Mouse (Mus musculus): Measurements from ENCODE around the gene Maged1.
A peak's percentile ranks its signal among the peaks of the same experiment; 100 is the strongest.

Maged1 gene

DNA sequence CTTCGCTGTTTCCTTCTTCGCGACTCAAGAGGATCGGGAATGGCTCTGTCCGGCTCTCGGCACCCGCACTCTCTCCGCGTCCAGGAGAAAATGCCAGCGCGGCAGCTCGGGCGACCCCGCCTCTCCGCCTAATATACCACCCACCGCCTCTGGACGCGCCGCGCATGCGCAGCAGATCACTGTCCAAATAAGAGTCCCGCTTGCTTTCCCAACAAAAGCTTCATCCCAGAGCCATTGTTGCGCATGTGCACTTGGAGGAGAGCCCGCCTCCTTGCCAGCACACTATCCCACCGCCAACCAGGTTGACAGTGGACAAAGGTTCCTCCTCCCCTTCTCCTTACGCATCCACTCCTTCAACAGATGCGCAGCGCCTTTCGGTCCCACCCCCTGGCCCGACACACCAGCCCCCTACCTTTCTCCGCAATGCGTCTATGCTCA, at the start of gene Maged1:
Maged1 (minus strand) TSS at position 226 of the 438 bp plus-strand sequence.
- no peaks in the 10 kb centered on the region for H3K9me3 ChIP-seq (ENCODE audit: low read length)
- TF ChIP-seq CTCF (conservative IDR thresholded peaks at IDR 0.05; ENCODE audit: low read length) (no peak), POU5F1 (IDR thresholded peaks at IDR 0.05; ENCODE audit: borderline replicate concordance, low read length) (no peak), NANOG (IDR thresholded peaks at IDR 0.05; ENCODE audit: borderline replicate concordance, low read length) (no peak)
- H3K36me3 ChIP-seq (ENCODE audit: insufficient read depth, low read length), result peaks cover 33% of the 10 kb centered on the region
- peaks cover 16% of the 10 kb centered on the region for H3K4me1 ChIP-seq (replicated peaks; ENCODE audit: low read depth, low read length)
- H3K27me3 ChIP-seq (ENCODE audit: insufficient read depth, low read length), result no peaks in the 10 kb centered on the region
- H3K4me3 ChIP-seq (replicated peaks; ENCODE audit: low read length), result peak within 1 kb of the TSS; percentile 84

DNA sequence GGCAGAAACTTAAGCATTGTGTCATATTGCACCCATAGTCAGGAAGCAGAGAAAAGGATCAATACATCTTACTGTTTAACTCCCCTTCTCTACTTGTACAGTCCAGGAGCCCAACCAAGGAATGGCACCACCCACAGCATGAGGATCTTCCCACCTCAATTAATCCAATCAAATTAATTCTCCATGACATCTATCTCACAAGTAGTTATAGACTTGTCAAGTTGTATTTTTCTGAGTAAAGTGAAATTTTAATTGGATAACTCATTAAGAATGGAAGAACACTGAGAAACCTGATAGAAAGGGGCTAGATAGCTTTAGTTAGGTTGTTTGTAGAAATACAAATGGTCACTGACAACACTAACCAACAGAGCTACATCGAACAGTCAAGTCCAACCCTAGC, 38.3 kb upstream of the Maged1 start:
- H3K27me3 ChIP-seq (ENCODE audit: insufficient read depth, low read length), result no peaks in the 10 kb centered on the region
- no peaks in the 10 kb centered on the region for H3K9me3 ChIP-seq (ENCODE audit: low read length)
- no peak overlapping the region for H3K4me3 ChIP-seq (replicated peaks; ENCODE audit: low read length)
- no peaks in the 10 kb centered on the region for H3K4me1 ChIP-seq (replicated peaks; ENCODE audit: low read depth, low read length)
- no peaks in the 10 kb centered on the region for H3K36me3 ChIP-seq (ENCODE audit: insufficient read depth, low read length)
- TF ChIP-seq NANOG (IDR thresholded peaks at IDR 0.05; ENCODE audit: borderline replicate concordance, low read length) (no peak), CTCF (conservative IDR thresholded peaks at IDR 0.05; ENCODE audit: low read length) (no peak), POU5F1 (IDR thresholded peaks at IDR 0.05; ENCODE audit: borderline replicate concordance, low read length) (no peak)

DNA sequence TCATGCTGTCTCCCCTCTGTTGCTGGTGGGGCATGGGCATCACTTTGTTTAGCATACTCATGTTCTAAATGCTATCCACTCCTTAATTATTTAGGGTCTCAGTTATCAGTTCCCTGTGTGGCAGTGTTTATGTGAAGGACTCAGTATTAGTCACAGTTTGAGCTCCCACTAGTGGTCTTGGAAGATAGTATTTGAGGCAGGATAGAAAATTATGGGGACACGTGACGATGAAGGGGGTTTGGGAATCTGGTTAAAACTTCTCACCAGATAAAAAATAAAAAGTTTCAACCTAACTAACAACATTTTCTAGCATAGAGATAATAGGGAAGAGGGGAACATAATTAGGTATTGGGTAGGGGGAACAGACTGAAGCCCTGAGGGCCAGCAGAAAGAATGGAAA, 22.8 kb upstream of the Maged1 start:
- Histone ChIP-seq H3K9me3 (ENCODE audit: low read length) (no peaks in the 10 kb centered on the region), H3K27me3 (ENCODE audit: insufficient read depth, low read length) (no peaks in the 10 kb centered on the region), H3K4me1 (replicated peaks; ENCODE audit: low read depth, low read length) (no peaks in the 10 kb centered on the region), H3K36me3 (ENCODE audit: insufficient read depth, low read length) (no peaks in the 10 kb centered on the region), H3K4me3 (replicated peaks; ENCODE audit: low read length) (no peak overlapping the region)
- no peak for TF ChIP-seq NANOG (IDR thresholded peaks at IDR 0.05; ENCODE audit: borderline replicate concordance, low read length)

DNA sequence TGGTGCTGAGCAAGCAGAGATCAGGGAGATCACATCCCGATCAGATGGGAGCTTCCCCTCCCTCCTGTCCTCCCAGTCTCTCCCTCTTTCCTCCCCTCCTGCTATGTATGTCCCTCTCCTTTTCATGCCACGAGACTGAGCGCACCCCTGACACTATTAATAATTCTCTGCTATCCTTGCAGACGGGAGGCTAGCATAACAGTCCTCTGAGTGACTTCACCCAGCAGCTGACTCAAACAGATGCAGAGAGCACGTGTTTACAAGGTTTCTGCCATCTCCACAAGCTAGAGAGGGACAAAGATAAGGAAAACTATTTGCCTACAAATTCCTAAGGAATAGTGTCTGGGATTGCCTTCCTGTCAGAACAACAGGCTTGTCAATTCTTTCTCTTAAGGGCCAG, 20.4 kb upstream of the Maged1 start:
- Histone ChIP-seq H3K9me3 (ENCODE audit: low read length) (no peaks in the 10 kb centered on the region), H3K27me3 (ENCODE audit: insufficient read depth, low read length) (no peaks in the 10 kb centered on the region), H3K4me1 (replicated peaks; ENCODE audit: low read depth, low read length) (no peaks in the 10 kb centered on the region), H3K36me3 (ENCODE audit: insufficient read depth, low read length) (no peaks in the 10 kb centered on the region), H3K4me3 (replicated peaks; ENCODE audit: low read length) (no peak overlapping the region)
- TF ChIP-seq NANOG (IDR thresholded peaks at IDR 0.05; ENCODE audit: borderline replicate concordance, low read length) (no peak), CTCF (conservative IDR thresholded peaks at IDR 0.05; ENCODE audit: low read length) (no peak), POU5F1 (IDR thresholded peaks at IDR 0.05; ENCODE audit: borderline replicate concordance, low read length) (no peak)

DNA sequence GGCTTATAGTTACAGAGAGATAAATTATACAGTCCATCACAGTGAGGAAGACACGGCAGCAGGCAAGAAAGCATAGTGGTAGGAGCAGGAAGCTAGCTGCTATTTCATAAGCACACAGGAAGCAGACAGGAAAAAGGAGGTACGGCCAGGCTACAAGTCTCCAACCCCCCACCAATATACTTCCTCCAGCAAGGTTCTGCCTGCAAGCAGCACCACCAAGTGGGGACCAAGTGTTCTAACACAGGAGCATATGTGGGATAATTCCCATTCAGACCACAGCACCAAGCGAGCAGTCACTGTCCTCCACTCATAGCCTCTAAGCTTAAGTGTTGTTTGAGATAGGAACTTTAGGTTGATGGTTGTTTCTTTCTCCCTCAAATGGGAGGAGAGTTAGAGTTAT, 6.3 kb upstream of the Maged1 start:
- Histone ChIP-seq H3K27me3 (ENCODE audit: insufficient read depth, low read length) (no peaks in the 10 kb centered on the region), H3K9me3 (ENCODE audit: low read length) (no peaks in the 10 kb centered on the region), H3K4me3 (replicated peaks; ENCODE audit: low read length) (no peak overlapping the region), H3K4me1 (replicated peaks; ENCODE audit: low read depth, low read length) (peaks cover 3% of the 10 kb centered on the region; the same call in 1 of the 2 replicates), H3K36me3 (ENCODE audit: insufficient read depth, low read length) (no peaks in the 10 kb centered on the region)
- TF ChIP-seq POU5F1 (IDR thresholded peaks at IDR 0.05; ENCODE audit: borderline replicate concordance, low read length) (no peak), CTCF (conservative IDR thresholded peaks at IDR 0.05; ENCODE audit: low read length) (no peak), NANOG (IDR thresholded peaks at IDR 0.05; ENCODE audit: borderline replicate concordance, low read length) (no peak)

DNA sequence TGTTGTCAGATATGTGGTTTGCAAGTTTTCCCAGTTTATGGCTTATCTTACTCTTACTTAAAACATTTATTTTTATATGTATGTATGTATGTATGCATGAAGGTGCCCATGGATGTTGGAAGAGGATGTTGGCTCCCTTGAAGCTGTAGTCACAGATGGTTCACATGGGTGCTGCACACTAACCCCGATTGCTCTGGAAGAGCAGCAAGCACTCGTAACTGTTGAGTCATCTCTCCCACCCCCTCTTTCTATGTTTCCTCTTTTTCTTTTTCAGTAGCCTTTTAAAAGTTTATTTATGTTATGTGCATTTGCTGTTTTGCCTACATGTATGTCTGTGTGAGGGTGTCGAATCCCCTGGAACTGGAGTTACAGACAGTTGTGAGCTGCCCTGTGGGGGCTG, 4.0 kb upstream of the Maged1 start:
- no peaks in the 10 kb centered on the region for H3K27me3 ChIP-seq (ENCODE audit: insufficient read depth, low read length)

DNA sequence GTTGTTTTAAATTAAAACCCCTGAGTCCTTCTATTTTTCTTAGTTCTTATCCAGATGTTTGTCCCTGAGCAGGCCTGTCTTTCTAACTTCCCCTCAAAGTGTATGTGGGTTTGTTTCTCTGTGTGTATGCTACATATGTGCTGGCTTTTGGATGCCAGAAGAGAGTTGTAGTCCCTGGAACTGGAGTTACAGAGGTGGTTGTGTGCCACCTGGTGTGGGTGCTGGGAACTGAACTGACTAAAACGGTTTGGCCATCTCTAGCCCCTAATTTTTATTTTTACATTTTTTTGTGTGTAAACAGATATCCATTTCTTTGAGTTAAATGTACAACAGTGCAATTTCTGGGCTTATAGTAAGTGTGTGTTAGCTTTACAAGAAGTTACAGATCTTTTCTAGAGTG, 3.0 kb upstream of the Maged1 start:
- Histone ChIP-seq H3K9me3 (ENCODE audit: low read length) (no peaks in the 10 kb centered on the region), H3K4me1 (replicated peaks; ENCODE audit: low read depth, low read length) (peaks cover 13% of the 10 kb centered on the region), H3K4me3 (replicated peaks; ENCODE audit: low read length) (no peak overlapping the region), H3K36me3 (ENCODE audit: insufficient read depth, low read length) (peaks cover 3% of the 10 kb centered on the region), H3K27me3 (ENCODE audit: insufficient read depth, low read length) (no peaks in the 10 kb centered on the region)
- TF ChIP-seq NANOG (IDR thresholded peaks at IDR 0.05; ENCODE audit: borderline replicate concordance, low read length) (no peak), POU5F1 (IDR thresholded peaks at IDR 0.05; ENCODE audit: borderline replicate concordance, low read length) (no peak), CTCF (conservative IDR thresholded peaks at IDR 0.05; ENCODE audit: low read length) (0 out of 2 replicates have a peak, but pooled peaks have one; percentile 16)

More for the DNA sequence above, 4.0 kb upstream of the Maged1 start:
- H3K36me3 ChIP-seq (ENCODE audit: insufficient read depth, low read length), result no peaks in the 10 kb centered on the region
- no peaks in the 10 kb centered on the region for H3K9me3 ChIP-seq (ENCODE audit: low read length)
- no peak overlapping the region for H3K4me3 ChIP-seq (replicated peaks; ENCODE audit: low read length)
- no peak for TF ChIP-seq POU5F1 (IDR thresholded peaks at IDR 0.05; ENCODE audit: borderline replicate concordance, low read length)
- no peak for TF ChIP-seq CTCF (conservative IDR thresholded peaks at IDR 0.05; ENCODE audit: low read length)
- no peak for TF ChIP-seq NANOG (IDR thresholded peaks at IDR 0.05; ENCODE audit: borderline replicate concordance, low read length)
- peaks cover 9% of the 10 kb centered on the region; the same call in 1 of the 2 replicates for H3K4me1 ChIP-seq (replicated peaks; ENCODE audit: low read depth, low read length)

DNA sequence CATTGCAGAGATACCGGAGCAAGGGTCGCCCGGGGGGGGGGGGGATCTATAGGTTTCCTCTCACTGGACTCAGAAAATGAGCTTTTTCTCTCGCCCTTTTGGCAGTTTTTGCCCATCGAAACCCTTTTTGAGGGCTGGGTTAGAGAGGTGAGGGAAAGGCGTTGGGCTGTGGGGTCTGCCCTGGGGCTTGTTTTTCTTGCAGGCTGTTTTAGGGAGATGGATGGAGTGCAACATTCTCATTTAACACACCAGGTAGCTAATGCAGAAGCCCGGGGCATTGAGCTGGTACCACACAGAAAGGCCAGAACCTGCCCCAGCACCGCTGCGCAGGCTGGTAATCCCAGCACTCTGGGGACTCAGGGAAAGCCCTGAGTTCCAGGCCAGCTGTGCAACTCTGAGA, 593 bp upstream of the Maged1 start:
- no peaks in the 10 kb centered on the region for H3K9me3 ChIP-seq (ENCODE audit: low read length)
- peaks cover 16% of the 10 kb centered on the region for H3K4me1 ChIP-seq (replicated peaks; ENCODE audit: low read depth, low read length)
- peaks cover 27% of the 10 kb centered on the region for H3K36me3 ChIP-seq (ENCODE audit: insufficient read depth, low read length)
- TF ChIP-seq NANOG (IDR thresholded peaks at IDR 0.05; ENCODE audit: borderline replicate concordance, low read length), result no peak
- TF ChIP-seq POU5F1 (IDR thresholded peaks at IDR 0.05; ENCODE audit: borderline replicate concordance, low read length), result no peak
- TF ChIP-seq CTCF (conservative IDR thresholded peaks at IDR 0.05; ENCODE audit: low read length), result no peak
- H3K27me3 ChIP-seq (ENCODE audit: insufficient read depth, low read length), result no peaks in the 10 kb centered on the region
- H3K4me3 ChIP-seq (replicated peaks; ENCODE audit: low read length), result peak overlapping the region; percentile 63

DNA sequence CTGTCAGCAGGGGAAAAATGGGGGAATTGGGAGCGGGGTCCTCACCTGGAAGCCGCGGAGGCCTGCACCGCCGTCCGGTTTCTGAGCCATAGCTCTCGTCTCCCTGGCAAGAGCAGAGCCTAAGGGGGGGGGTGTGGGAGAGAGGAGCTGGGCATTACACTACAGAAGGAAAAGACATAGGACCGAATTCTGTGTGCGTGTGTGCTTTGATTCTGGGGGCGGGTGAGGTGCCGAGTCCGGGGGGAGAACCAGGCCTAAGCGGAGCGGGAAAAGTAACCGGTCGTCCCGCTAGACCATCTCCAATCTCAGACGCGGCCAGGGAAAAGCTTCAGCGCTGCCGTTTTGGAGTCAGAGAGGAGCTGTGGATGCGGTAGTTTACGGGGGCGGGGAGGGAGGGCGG, 737 bp downstream of the Maged1 start:
- peaks cover 16% of the 10 kb centered on the region for H3K4me1 ChIP-seq (replicated peaks; ENCODE audit: low read depth, low read length)
- TF ChIP-seq CTCF (conservative IDR thresholded peaks at IDR 0.05; ENCODE audit: low read length) (no peak), POU5F1 (IDR thresholded peaks at IDR 0.05; ENCODE audit: borderline replicate concordance, low read length) (no peak), NANOG (IDR thresholded peaks at IDR 0.05; ENCODE audit: borderline replicate concordance, low read length) (no peak)
- peak overlapping the region; percentile 84 for H3K4me3 ChIP-seq (replicated peaks; ENCODE audit: low read length)
- no peaks in the 10 kb centered on the region for H3K9me3 ChIP-seq (ENCODE audit: low read length)
- H3K27me3 ChIP-seq (ENCODE audit: insufficient read depth, low read length), result no peaks in the 10 kb centered on the region
- H3K36me3 ChIP-seq (ENCODE audit: insufficient read depth, low read length), result peaks cover 41% of the 10 kb centered on the region

Data from E14TG2a.4 (cell line).